ENCODE assay signal across 7 mouse cellular contexts in genomic region chr3:8717334-8717812, GRCm38 (mm10).
A peak's percentile ranks its signal among the peaks of the same experiment; 100 is the strongest.
DNase-seq lines count a peak whose midpoint lies in the region; ATAC-seq and TF ChIP-seq lines count a peak whose summit lies in the region.

No protein-coding gene starts in this region.

- peak overlapping the region; percentile 39 for H3K9ac ChIP-seq in forebrain, embryonic 15.5 days (replicated peaks)
- H3K9ac ChIP-seq in midbrain, embryonic 13.5 days (replicated peaks) = peak overlapping the region; percentile 52
- H3K9ac ChIP-seq in stomach, postnatal 0 days (ENCODE audit: low read length) = 0 out of 2 replicates have a peak overlapping the region, but pooled peaks have one; percentile 23

- no peaks in the 10 kb centered on the region for H3K9me3 ChIP-seq in forebrain, embryonic 15.5 days
- H3K9me3 ChIP-seq in limb, embryonic 10.5 days (replicated peaks) = no peaks in the 10 kb centered on the region
- H3K9me3 ChIP-seq in midbrain, embryonic 13.5 days = no peaks in the 10 kb centered on the region
- H3K9me3 ChIP-seq in stomach, postnatal 0 days (ENCODE audit: control insufficient read depth, low read length) = no peaks in the 10 kb centered on the region

- no peak overlapping the region for H3K27ac ChIP-seq in forebrain, embryonic 15.5 days (replicated peaks)
- peak overlapping the region; percentile 84 for H3K27ac ChIP-seq in limb, embryonic 10.5 days
- peak overlapping the region; percentile 65 for H3K27ac ChIP-seq in midbrain, embryonic 13.5 days
- H3K27ac ChIP-seq in stomach, postnatal 0 days (replicated peaks) = no peak overlapping the region

- H3K4me2 ChIP-seq in forebrain, embryonic 15.5 days (replicated peaks) = peak overlapping the region; percentile 68
- peak overlapping the region; percentile 60 for H3K4me2 ChIP-seq in midbrain, embryonic 13.5 days (replicated peaks)
- H3K4me2 ChIP-seq in stomach, postnatal 0 days (replicated peaks; ENCODE audit: low read depth) = peak overlapping the region; percentile 63

- H3K36me3 ChIP-seq in forebrain, embryonic 15.5 days = no peaks in the 10 kb centered on the region
- no peaks in the 10 kb centered on the region for H3K36me3 ChIP-seq in limb, embryonic 10.5 days
- H3K36me3 ChIP-seq in midbrain, embryonic 13.5 days = no peaks in the 10 kb centered on the region
- H3K36me3 ChIP-seq in stomach, postnatal 0 days (ENCODE audit: control insufficient read depth, insufficient read depth, low read length) = no peaks in the 10 kb centered on the region

- ATAC-seq in CD4-positive, CD25-positive, alpha-beta regulatory T cell, adult 4 months = peak; percentile 50
- peak; percentile 73 for ATAC-seq in forebrain, embryonic 15.5 days (replicated peaks)
- ATAC-seq in hematopoietic stem cell, adult 5-6 weeks (replicated peaks in 1 of 2; ENCODE audit: insufficient read depth in 1 of 2, low FRiP score in 2 of 2, low TSS enrichment in 1 of 2, low read depth in 1 of 2, poor library complexity in 2 of 2, severe bottlenecking in 2 of 2) = peak; percentile 35 to 43
- peak; percentile 89 for ATAC-seq in midbrain, embryonic 13.5 days
- ATAC-seq in stomach, postnatal 0 days (ENCODE audit: low FRiP score, low TSS enrichment) = peak; percentile 67

- peak; percentile 9 for DNase-seq in NIH3T3 (ENCODE audit: low read depth)
- DNase-seq in limb, embryonic 10.5 days (ENCODE audit: low spot score) = peak; percentile 90
- peak; percentile 44 for DNase-seq in stomach, postnatal 0 days (ENCODE audit: low spot score)

- WGBS in forebrain, embryonic 15.5 days = under 1% methylated on average over 18 of the region's 18 CpGs
- WGBS in limb, embryonic 10.5 days = under 1% methylated on average over 18 of the region's 18 CpGs
- under 1% methylated on average over 18 of the region's 18 CpGs for WGBS in midbrain, embryonic 13.5 days
- 2% methylated on average over 18 of the region's 18 CpGs for WGBS in stomach, postnatal 0 days

- H3K4me1 ChIP-seq in forebrain, embryonic 15.5 days = peaks cover 23% of the 10 kb centered on the region
- H3K4me1 ChIP-seq in limb, embryonic 10.5 days = peaks cover 69% of the 10 kb centered on the region
- H3K4me1 ChIP-seq in midbrain, embryonic 13.5 days (replicated peaks) = peaks cover 30% of the 10 kb centered on the region
- H3K4me1 ChIP-seq in stomach, postnatal 0 days (replicated peaks; ENCODE audit: control insufficient read depth, insufficient read depth) = peaks cover 3% of the 10 kb centered on the region; the same call in 1 of the 2 replicates

- H3K27me3 ChIP-seq in forebrain, embryonic 15.5 days = no peaks in the 10 kb centered on the region
- H3K27me3 ChIP-seq in limb, embryonic 10.5 days (ENCODE audit: low read depth, poor library complexity, severe bottlenecking) = no peaks in the 10 kb centered on the region
- H3K27me3 ChIP-seq in midbrain, embryonic 13.5 days = no peaks in the 10 kb centered on the region
- H3K27me3 ChIP-seq in stomach, postnatal 0 days (ENCODE audit: control insufficient read depth, insufficient read depth, low read length) = no peaks in the 10 kb centered on the region

- H3K4me3 ChIP-seq in forebrain, embryonic 15.5 days = peak overlapping the region; percentile 35
- peak overlapping the region; percentile 46 for H3K4me3 ChIP-seq in limb, embryonic 10.5 days
- peak overlapping the region; percentile 30 for H3K4me3 ChIP-seq in midbrain, embryonic 13.5 days (replicated peaks)
- peak overlapping the region; percentile 22 for H3K4me3 ChIP-seq in stomach, postnatal 0 days (ENCODE audit: low read depth, low read length)

- no peak for TF ChIP-seq EP300 in stomach, postnatal 0 days (optimal IDR thresholded peaks at IDR 0.05)

- TF ChIP-seq CTCF in stomach, postnatal 0 days (IDR thresholded peaks at IDR 0.05; ENCODE audit: low read depth) = no peak

Comparison
In these comparisons a context has a peak if more than half of its experiments do, and no peak if none do; other contexts are left out.
1. ATAC-seq: peak in every context shown above with its lines; median percentile 89 in midbrain, embryonic 13.5 days; 73 in forebrain, embryonic 15.5 days; 67 in stomach, postnatal 0 days; 50 in CD4-positive, CD25-positive, alpha-beta regulatory T cell, adult 4 months; 39 in hematopoietic stem cell, adult 5-6 weeks.
2. DNase-seq: peak in every context shown above with its lines; median percentile 90 in limb, embryonic 10.5 days; 44 in stomach, postnatal 0 days; 9 in NIH3T3.
3. H3K27ac ChIP-seq: peak in limb, embryonic 10.5 days (single experiment) and midbrain, embryonic 13.5 days (single experiment); none in forebrain, embryonic 15.5 days (single experiment) and stomach, postnatal 0 days (single experiment).
4. Peak in every context shown above with its lines, with median percentiles within 50 percentile points of each other: H3K4me2 ChIP-seq, H3K4me3 ChIP-seq and H3K9ac ChIP-seq.